8 mouse cellular contexts compared by ENCODE assay signal in genomic region chr2:91729571-91729970, GRCm38 (mm10). TPM values are rescaled to one million over a fixed set of nuclear protein-coding genes. Genes with fewer than 3 reads are reported as not detected.
DNase-seq lines count a peak whose midpoint lies in the region; ATAC-seq and TF ChIP-seq lines count a peak whose summit lies in the region.

No protein-coding gene starts in this region.

- no peaks in the 10 kb centered on the region for H3K9me3 ChIP-seq in heart, embryonic 12.5 days (replicated peaks)
- H3K9me3 ChIP-seq in E14TG2a.4 (ENCODE audit: low read length) = no peaks in the 10 kb centered on the region
- H3K9me3 ChIP-seq in forebrain, postnatal 0 days (ENCODE audit: low read length) = no peaks in the 10 kb centered on the region
- H3K9me3 ChIP-seq in liver, postnatal 0 days (ENCODE audit: low read length) = no peaks in the 10 kb centered on the region

- H3K4me1 ChIP-seq in heart, embryonic 12.5 days (replicated peaks) = no peaks in the 10 kb centered on the region
- H3K4me1 ChIP-seq in E14TG2a.4 (replicated peaks; ENCODE audit: low read depth, low read length) = peaks cover 36% of the 10 kb centered on the region
- H3K4me1 ChIP-seq in forebrain, postnatal 0 days (ENCODE audit: insufficient read depth) = no peaks in the 10 kb centered on the region
- 0 out of 2 replicates have a peak, but pooled peaks cover 3% of the 10 kb centered on the region for H3K4me1 ChIP-seq in liver, postnatal 0 days (ENCODE audit: insufficient read depth)

- DNase-seq in heart, postnatal 10 days = no peak
- no peak for DNase-seq in forebrain, postnatal 0 days
- DNase-seq in liver, postnatal 0 days = no peak
- DNase-seq in layer of hippocampus, adult 18-20 months (ENCODE audit: low spot score in 2 of 2) = no peak
- no peak for DNase-seq in c-Kit-positive CD71-positive TER-119-positive erythroid progenitor cells, embryonic 14.5 days (ENCODE audit: low spot score)
- no peak for DNase-seq in left cerebral cortex, adult 8-10 months (ENCODE audit: low spot score in 2 of 2)

- H3K4me3 ChIP-seq in heart, embryonic 12.5 days = peak overlapping the region; percentile 81
- peak overlapping the region; percentile 97 for H3K4me3 ChIP-seq in E14TG2a.4 (replicated peaks; ENCODE audit: low read length)
- peak overlapping the region; percentile 100 for H3K4me3 ChIP-seq in forebrain, postnatal 0 days (ENCODE audit: low read depth, low read length)
- peak overlapping the region; percentile 98 for H3K4me3 ChIP-seq in liver, postnatal 0 days (ENCODE audit: low read depth, low read length)

- peak overlapping the region; percentile 83 for H3K9ac ChIP-seq in heart, embryonic 12.5 days
- peak overlapping the region; percentile 93; the same call in 1 of the 2 replicates for H3K9ac ChIP-seq in forebrain, postnatal 0 days
- H3K9ac ChIP-seq in liver, postnatal 0 days (replicated peaks) = peak overlapping the region; percentile 91; the same call in 1 of the 2 replicates

- WGBS in heart, embryonic 12.5 days = 24% methylated on average over 4 of the region's 4 CpGs
- 24% methylated on average over 4 of the region's 4 CpGs for WGBS in forebrain, postnatal 0 days
- 24% methylated on average over 4 of the region's 4 CpGs for WGBS in liver, postnatal 0 days (ENCODE audit: insufficient replicate concordance)

- 0 out of 2 replicates have a peak, but pooled peaks cover 4% of the 10 kb centered on the region for H3K27me3 ChIP-seq in heart, embryonic 12.5 days (replicated peaks)
- peaks cover 4% of the 10 kb centered on the region; the same call in 1 of the 2 replicates for H3K27me3 ChIP-seq in E14TG2a.4 (ENCODE audit: insufficient read depth, low read length)
- no peaks in the 10 kb centered on the region for H3K27me3 ChIP-seq in forebrain, postnatal 0 days (ENCODE audit: insufficient read depth, low read length)
- H3K27me3 ChIP-seq in liver, postnatal 0 days (ENCODE audit: insufficient read depth, low read length) = no peaks in the 10 kb centered on the region

- peak overlapping the region; percentile 83 for H3K4me2 ChIP-seq in heart, embryonic 12.5 days
- H3K4me2 ChIP-seq in forebrain, postnatal 0 days (ENCODE audit: low read depth) = peak overlapping the region; percentile 38
- peak overlapping the region; percentile 80 for H3K4me2 ChIP-seq in liver, postnatal 0 days (ENCODE audit: low read depth, low read length)

- no peak overlapping the region for H3K27ac ChIP-seq in heart, embryonic 12.5 days (ENCODE audit: poor library complexity, severe bottlenecking)
- no peak overlapping the region for H3K27ac ChIP-seq in forebrain, postnatal 0 days (ENCODE audit: low read depth, low read length)
- H3K27ac ChIP-seq in liver, postnatal 0 days (ENCODE audit: low read depth) = 0 out of 2 replicates have a peak overlapping the region, but pooled peaks have one; percentile 89

- H3K36me3 ChIP-seq in heart, embryonic 12.5 days = peaks cover 3% of the 10 kb centered on the region; the same call in 1 of the 2 replicates
- H3K36me3 ChIP-seq in E14TG2a.4 (ENCODE audit: insufficient read depth, low read length) = no peaks in the 10 kb centered on the region
- H3K36me3 ChIP-seq in forebrain, postnatal 0 days (ENCODE audit: insufficient read depth) = no peaks in the 10 kb centered on the region
- H3K36me3 ChIP-seq in liver, postnatal 0 days (replicated peaks; ENCODE audit: insufficient read depth, low read length) = no peaks in the 10 kb centered on the region

- intact Hi-C loops in heart, postnatal 10 days (cut with DNase I) = no loop called here

- TF ChIP-seq CTCF in E14TG2a.4 (conservative IDR thresholded peaks at IDR 0.05; ENCODE audit: low read length) = no peak
- TF ChIP-seq CTCF in forebrain, postnatal 0 days (IDR thresholded peaks at IDR 0.05; ENCODE audit: low read depth) = no peak
- TF ChIP-seq CTCF in liver, postnatal 0 days (IDR thresholded peaks at IDR 0.05; ENCODE audit: low read depth) = no peak

- TF ChIP-seq EP300 in liver, postnatal 0 days (IDR thresholded peaks at IDR 0.05; ENCODE audit: low read depth) = no peak

- ATAC-seq in heart, embryonic 12.5 days (ENCODE audit: insufficient number of reproducible peaks, low FRiP score) = no peak
- peak; percentile 6; the same call in 1 of the 2 replicates for ATAC-seq in forebrain, postnatal 0 days
- no peak for ATAC-seq in liver, postnatal 0 days

RNA-seq across cellular contexts. Expression of gene Ambra1, which starts 0.4 kb away (rescaled TPM):
- 14.5 and 15.0 TPM in 2 replicates for polyA plus RNA-seq in heart, embryonic 12.5 days (2016; fragmentation: Nextera tagmentation; extraction: Ambion mirVana)
- total RNA-seq in heart, postnatal 10 days (2021) = 10 to 100 TPM; 21.9 to 22.7 TPM
- 37.5 and 47.2 TPM in 2 replicates for total RNA-seq in forebrain, postnatal 0 days (2014; rRNA removed)
- polyA plus RNA-seq in forebrain, postnatal 0 days (2015; fragmentation: Nextera tagmentation; extraction: Ambion mirVana) = 12.5 and 17.0 TPM in 2 replicates
- 3.2 and 3.5 TPM in 2 replicates for polyA plus RNA-seq in liver, postnatal 0 days (2015; fragmentation: Nextera tagmentation; extraction: Ambion mirVana)
- total RNA-seq in layer of hippocampus, adult 18-20 months (2021) = 10 to 100 TPM; 51.1 to 52.3 TPM
- total RNA-seq in left cerebral cortex, adult 8-10 months (2022) = 10 to 100 TPM; 54.8 to 55.6 (median 55.1) TPM

RNA-seq across cellular contexts. Expression of gene Harbi1, which starts 18.9 kb away (rescaled TPM):
- 12.2 TPM in 2 replicates for polyA plus RNA-seq in heart, embryonic 12.5 days (2016; fragmentation: Nextera tagmentation; extraction: Ambion mirVana)
- 1 to 10 TPM; 5.2 to 7.8 TPM for total RNA-seq in heart, postnatal 10 days (2021)
- total RNA-seq in forebrain, postnatal 0 days (2014; rRNA removed) = 13.9 TPM in 2 replicates
- polyA plus RNA-seq in forebrain, postnatal 0 days (2015; fragmentation: Nextera tagmentation; extraction: Ambion mirVana) = 8.3 and 13.2 TPM in 2 replicates
- 7.7 and 8.0 TPM in 2 replicates for polyA plus RNA-seq in liver, postnatal 0 days (2015; fragmentation: Nextera tagmentation; extraction: Ambion mirVana)
- total RNA-seq in layer of hippocampus, adult 18-20 months (2021) = 1 to 10 TPM; 7.1 TPM
- total RNA-seq in left cerebral cortex, adult 8-10 months (2022) = 1 to 10 TPM; 6.8 to 8.6 (median 7.5) TPM

RNA-seq across cellular contexts. Expression of gene Atg13, which starts 19.2 kb away (rescaled TPM):
- 22.3 TPM in 2 replicates for polyA plus RNA-seq in heart, embryonic 12.5 days (2016; fragmentation: Nextera tagmentation; extraction: Ambion mirVana)
- total RNA-seq in heart, postnatal 10 days (2021) = 10 to 100 TPM; 37.5 to 39.7 TPM
- 16.2 and 28.9 TPM in 2 replicates for total RNA-seq in forebrain, postnatal 0 days (2014; rRNA removed)
- polyA plus RNA-seq in forebrain, postnatal 0 days (2015; fragmentation: Nextera tagmentation; extraction: Ambion mirVana) = 29.8 and 29.9 TPM in 2 replicates
- 8.6 and 9.0 TPM in 2 replicates for polyA plus RNA-seq in liver, postnatal 0 days (2015; fragmentation: Nextera tagmentation; extraction: Ambion mirVana)
- 10 to 100 TPM; 78.0 to 79.6 TPM for total RNA-seq in layer of hippocampus, adult 18-20 months (2021)
- total RNA-seq in left cerebral cortex, adult 8-10 months (2022) = 10 to 100 TPM; 76.1 to 90.9 (median 83.8) TPM
